Mouse (Mus musculus) heart, embryonic 11.5 days (tissue): ENCODE measurements around the gene D330020A13Rik. TPM values are rescaled to one million over a fixed set of nuclear protein-coding genes. Genes with fewer than 3 reads are reported as not detected.
"Not testable (repeated sequence)": the region's sequence is repeated elsewhere in the genome, so short reads cannot be mapped to it uniquely, and the experiment has no call there.

Source experiments
- ATAC-seq: fragments of 200-750 bp; cut with Nextera tagmentation; replicated peaks from 2 replicates; pipeline ENCODE4 v1.8.0; 2017; ENCODE audit warnings: moderate library complexity; ENCODE audit not compliant: insufficient number of reproducible peaks, low FRiP score, low TSS enrichment
- H3K27ac ChIP-seq: fragments of 300-500 bp; sonication (generic); 2 replicates; pipeline ENCODE4 v1.5.1; 2014; ENCODE audit warnings: mild to moderate bottlenecking, low read depth, low read length
- H3K27me3 ChIP-seq: fragments of 300-500 bp; sonication (generic); 2 replicates; pipeline ENCODE4 v1.6.1; 2014; ENCODE audit warnings: mild to moderate bottlenecking, low read length, mixed read lengths; ENCODE audit not compliant: control insufficient read depth, insufficient read depth
- H3K36me3 ChIP-seq: fragments of 300-500 bp; sonication (generic); 2 replicates; pipeline ENCODE4 v1.6.1; 2014; ENCODE audit warnings: mild to moderate bottlenecking, low read length, moderate library complexity, mixed read lengths; ENCODE audit not compliant: control insufficient read depth, insufficient read depth
- H3K4me1 ChIP-seq: fragments of 300-500 bp; sonication (generic); 2 replicates; pipeline ENCODE4 v1.6.1; 2014; ENCODE audit warnings: low read length; ENCODE audit not compliant: control insufficient read depth, insufficient read depth
- H3K4me2 ChIP-seq: fragments of 300-500 bp; sonication (generic); 2 replicates; pipeline ENCODE4 v1.6.1; 2014; ENCODE audit warnings: mild to moderate bottlenecking, moderate library complexity
- H3K4me3 ChIP-seq: fragments of 300-500 bp; sonication (generic); 2 replicates; pipeline ENCODE4 v1.5.1; 2014; ENCODE audit warnings: low read depth, low read length
- H3K9ac ChIP-seq: fragments of 300-500 bp; sonication (generic); 2 replicates; pipeline ENCODE4 v1.6.1; 2014; ENCODE audit warnings: mild to moderate bottlenecking, low read depth, low read length, moderate library complexity
- H3K9me3 ChIP-seq: fragments of 300-500 bp; sonication (generic); replicated peaks from 2 replicates; pipeline ENCODE4 v1.6.1; 2016; ENCODE audit warnings: low read length; ENCODE audit not compliant: control insufficient read depth
- WGBS: fragments of 180-500 bp; shearing (Covaris S2); extraction: QIAGEN DNeasy Blood & Tissue Kit; methylation state at CpG from one replicate; pipeline ENCODE4 v1.1.7; 2014; ENCODE audit not compliant: insufficient replicate concordance; 5-methylcytosine and 5-hydroxymethylcytosine counted together
- polyA plus RNA-seq: library from polyadenylated mRNA; unstranded; fragments of >200 nt; fragmentation: Nextera tagmentation; extraction: Ambion mirVana; gene quantifications from 2 replicates; pipeline ENCODE4 v1.2.1, GENCODE M21; 2014

D330020A13Rik gene
- polyA plus RNA-seq, 1 experiment from 2014 or later = 0.26 TPM

DNA sequence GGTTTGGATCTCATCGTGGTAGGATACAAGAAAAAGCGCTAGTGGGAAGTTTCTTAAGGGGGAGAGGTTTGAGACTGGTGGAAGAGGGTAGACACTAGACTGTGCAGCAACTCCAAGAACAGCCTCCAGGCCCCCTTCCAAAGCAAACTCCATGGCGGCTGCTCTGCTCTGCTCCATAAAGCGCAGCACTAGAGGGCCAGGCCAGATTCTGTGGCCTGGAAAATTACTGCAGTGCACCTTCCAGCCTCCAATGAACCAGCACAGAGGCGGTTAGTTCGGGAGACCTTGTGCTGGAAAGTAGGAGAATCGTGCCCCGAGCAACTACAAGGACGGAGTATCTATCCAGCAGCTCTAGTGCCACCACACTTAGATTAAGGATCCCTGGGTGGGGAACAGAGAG lies 6.9 kb upstream of the D330020A13Rik start:
- no peak overlapping the region for H3K4me2 ChIP-seq
- no peaks in the 10 kb centered on the region for H3K36me3 ChIP-seq
- H3K4me3 ChIP-seq = no peak overlapping the region
- H3K27ac ChIP-seq = no peak overlapping the region
- no peak for ATAC-seq
- H3K27me3 ChIP-seq = 0 out of 2 replicates have a peak, but pooled peaks cover under 1% of the 10 kb centered on the region
- 79% methylated on average over 9 of the region's 9 CpGs for WGBS
- 0 out of 2 replicates have a peak, but pooled peaks cover 2% of the 10 kb centered on the region for H3K4me1 ChIP-seq
- no peak overlapping the region for H3K9ac ChIP-seq
- no peaks in the 10 kb centered on the region for H3K9me3 ChIP-seq

DNA sequence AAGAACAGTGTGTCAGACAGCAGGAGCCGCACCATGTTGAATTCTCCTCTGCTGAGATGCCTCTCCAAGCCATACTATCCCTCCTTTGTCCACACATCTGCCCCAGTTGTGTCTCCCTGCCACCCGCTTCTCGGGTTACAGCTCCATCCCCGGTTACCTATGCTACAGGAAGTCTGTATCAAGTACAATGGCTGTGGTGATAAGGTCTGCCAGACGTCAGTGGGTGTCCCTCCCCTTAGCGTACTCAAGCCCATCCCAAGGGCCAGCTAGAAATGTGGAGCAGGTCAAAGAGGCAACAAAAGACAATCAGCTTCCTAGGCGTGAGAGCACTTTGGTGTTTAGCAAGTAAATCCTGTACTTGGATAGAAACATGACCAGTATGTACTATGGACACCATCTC lies 5.6 kb upstream of the D330020A13Rik start:
- Histone ChIP-seq H3K27me3 (peaks cover 13% of the 10 kb centered on the region), H3K4me2 (no peak overlapping the region), H3K4me3 (no peak overlapping the region), H3K27ac (no peak overlapping the region), H3K36me3 (no peaks in the 10 kb centered on the region), H3K4me1 (0 out of 2 replicates have a peak, but pooled peaks cover 2% of the 10 kb centered on the region), H3K9ac (no peak overlapping the region), H3K9me3 (no peaks in the 10 kb centered on the region)
- ATAC-seq = no peak
- WGBS = 26% methylated on average over 7 of the region's 7 CpGs

DNA sequence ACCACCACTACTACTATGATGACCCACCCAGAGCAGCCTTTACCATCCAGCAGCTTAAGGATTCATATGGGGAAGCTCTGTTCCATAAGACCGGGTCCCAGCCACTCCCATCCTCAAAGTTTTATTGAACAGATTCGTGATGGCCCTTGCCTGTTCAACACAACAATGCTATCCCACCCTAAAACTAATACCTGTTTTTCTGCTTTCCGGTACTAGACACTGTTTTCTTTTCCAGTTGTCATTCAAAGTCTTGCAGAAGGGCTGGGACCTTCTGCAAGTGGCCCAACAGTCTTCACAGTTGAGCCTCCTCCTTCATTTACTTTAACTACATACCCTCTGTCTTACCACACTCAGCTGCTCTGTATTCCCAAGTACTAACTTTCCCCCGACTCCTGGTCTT lies 4.7 kb upstream of the D330020A13Rik start:
- no peak overlapping the region for H3K9ac ChIP-seq
- 0 out of 2 replicates have a peak, but pooled peaks cover 4% of the 10 kb centered on the region for H3K4me1 ChIP-seq
- H3K27me3 ChIP-seq = peaks cover 22% of the 10 kb centered on the region
- H3K4me2 ChIP-seq = no peak overlapping the region
- H3K36me3 ChIP-seq = no peaks in the 10 kb centered on the region
- ATAC-seq = no peak
- H3K4me3 ChIP-seq = no peak overlapping the region
- no peaks in the 10 kb centered on the region for H3K9me3 ChIP-seq
- H3K27ac ChIP-seq = no peak overlapping the region
- 75% methylated on average over 4 of the region's 4 CpGs for WGBS

DNA sequence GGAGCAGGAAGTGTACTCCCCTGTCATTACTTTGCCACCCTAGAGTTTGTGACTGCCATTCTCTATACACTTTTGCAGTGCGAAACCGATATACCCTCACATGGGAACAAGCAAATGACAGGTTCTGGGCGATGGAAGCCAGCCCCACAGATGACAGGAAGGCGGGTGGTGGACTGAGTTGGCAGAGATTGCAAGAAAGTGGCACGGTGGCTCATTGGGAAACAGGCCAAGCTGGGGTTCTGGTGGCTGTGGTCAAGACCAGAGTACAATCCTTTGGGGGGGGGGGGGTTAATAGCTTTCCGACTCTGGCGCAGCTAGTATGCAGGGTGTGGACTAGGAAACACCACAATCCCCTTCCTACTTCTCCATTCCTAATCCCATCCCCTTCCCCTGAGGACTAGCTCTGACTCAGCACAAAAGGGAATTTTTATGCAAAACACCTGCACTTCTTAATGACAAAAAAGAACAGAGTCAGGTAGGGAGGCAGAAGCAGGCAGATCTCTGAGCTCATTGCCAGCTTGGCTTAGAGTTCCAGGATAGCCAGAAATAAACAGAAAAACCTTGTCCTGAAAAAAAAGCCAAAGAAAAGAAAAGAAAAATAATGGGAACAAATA lies 2.7 kb upstream of the D330020A13Rik start:
- Histone ChIP-seq H3K9me3 (0 out of 2 replicates have a peak, but pooled peaks cover 2% of the 10 kb centered on the region), H3K27ac (no peak overlapping the region), H3K4me2 (no peak overlapping the region), H3K4me1 (peaks cover 7% of the 10 kb centered on the region; the same call in 1 of the 2 replicates), H3K27me3 (peaks cover 33% of the 10 kb centered on the region), H3K9ac (no peak overlapping the region), H3K4me3 (no peak overlapping the region), H3K36me3 (no peaks in the 10 kb centered on the region)
- WGBS = 63% methylated on average over 7 of the region's 7 CpGs
- no peak for ATAC-seq

DNA sequence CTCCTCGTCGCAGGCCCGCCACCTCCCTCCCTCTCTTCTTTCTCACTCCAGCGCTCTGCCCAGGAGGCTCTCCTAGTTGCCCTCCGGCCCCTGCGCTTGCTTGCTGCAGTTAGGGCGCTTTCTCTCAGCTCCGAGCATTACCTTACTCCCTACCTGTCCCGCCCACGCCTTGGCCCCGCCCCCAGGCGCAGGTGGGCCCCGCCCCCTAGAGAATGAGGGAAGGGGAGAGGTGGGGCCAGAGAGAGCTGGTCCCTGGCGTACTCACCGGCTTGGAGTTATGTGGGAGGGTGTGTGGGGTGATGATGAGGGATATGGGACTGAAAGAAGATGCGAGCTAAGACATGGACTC lies 595 bp downstream of the D330020A13Rik start:
- peak overlapping the region; percentile 99 for H3K4me2 ChIP-seq
- ATAC-seq = peak; percentile 39; the same call in 1 of the 2 replicates
- peak overlapping the region; percentile 65 for H3K9ac ChIP-seq
- 0 out of 2 replicates have a peak, but pooled peaks cover 2% of the 10 kb centered on the region for H3K9me3 ChIP-seq
- 4% methylated on average over 16 of the region's 16 CpGs for WGBS
- peaks cover 5% of the 10 kb centered on the region; the same call in 1 of the 2 replicates for H3K4me1 ChIP-seq
- H3K4me3 ChIP-seq = peak overlapping the region; percentile 68
- no peak overlapping the region for H3K27ac ChIP-seq
- no peaks in the 10 kb centered on the region for H3K36me3 ChIP-seq
- H3K27me3 ChIP-seq = peaks cover 33% of the 10 kb centered on the region

DNA sequence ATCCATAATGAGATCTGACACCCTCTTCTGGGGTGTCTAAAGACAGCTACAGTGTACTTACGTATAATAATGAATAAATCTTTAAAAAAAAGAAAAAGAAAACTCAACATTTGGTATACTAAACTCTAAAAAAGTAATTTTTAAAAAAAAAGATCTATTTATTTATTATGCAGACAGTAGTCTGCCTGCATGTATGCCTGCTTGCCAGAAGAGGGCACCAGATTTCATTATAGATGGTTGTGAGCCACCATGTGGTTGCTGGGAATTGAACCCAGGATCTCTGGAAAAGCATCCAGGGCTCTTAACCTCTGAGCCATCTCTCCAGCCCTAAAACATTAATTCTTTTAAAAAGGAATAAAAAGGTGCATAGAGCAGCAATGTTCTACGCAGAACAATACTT lies 2.4 kb downstream of the D330020A13Rik start:
- not testable (repeated sequence) for H3K4me2 ChIP-seq, H3K36me3 ChIP-seq, H3K27ac ChIP-seq, H3K9ac ChIP-seq, ATAC-seq, H3K4me3 ChIP-seq, H3K9me3 ChIP-seq, H3K4me1 ChIP-seq
- H3K27me3 ChIP-seq = peaks cover 33% of the 10 kb centered on the region
- WGBS = 91% methylated on average over 2 of the region's 2 CpGs

DNA sequence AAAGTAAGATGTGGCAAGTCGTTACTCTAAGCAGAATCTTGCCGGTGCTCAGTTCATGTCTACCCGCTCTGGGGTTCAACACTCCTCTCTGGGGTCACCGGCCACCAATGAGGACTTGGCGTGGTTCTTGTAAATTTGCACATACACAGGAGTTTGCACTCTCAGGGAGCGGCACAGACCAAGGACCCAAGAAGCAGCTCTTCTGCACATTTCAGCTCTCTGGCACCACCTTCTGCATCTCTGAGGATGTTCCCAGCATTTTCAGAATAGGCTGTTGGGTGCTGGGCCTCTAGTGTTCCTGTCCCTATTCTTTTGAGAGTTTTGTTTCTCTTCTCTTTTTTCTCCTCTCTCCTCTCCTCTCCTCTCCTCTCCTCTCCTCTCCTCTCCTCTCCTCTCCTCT lies 7.0 kb downstream of the D330020A13Rik start:
- no peak overlapping the region for H3K27ac ChIP-seq
- H3K27me3 ChIP-seq = peaks cover 6% of the 10 kb centered on the region; the same call in 1 of the 2 replicates
- ATAC-seq = no peak
- no peak overlapping the region for H3K4me3 ChIP-seq
- H3K36me3 ChIP-seq = no peaks in the 10 kb centered on the region
- peak overlapping the region; percentile 32; the same call in 1 of the 2 replicates for H3K4me2 ChIP-seq
- H3K9ac ChIP-seq = no peak overlapping the region; the same call in 1 of the 2 replicates
- no peaks in the 10 kb centered on the region for H3K9me3 ChIP-seq
- 17% methylated on average over 6 of the region's 6 CpGs for WGBS
- no peaks in the 10 kb centered on the region for H3K4me1 ChIP-seq

DNA sequence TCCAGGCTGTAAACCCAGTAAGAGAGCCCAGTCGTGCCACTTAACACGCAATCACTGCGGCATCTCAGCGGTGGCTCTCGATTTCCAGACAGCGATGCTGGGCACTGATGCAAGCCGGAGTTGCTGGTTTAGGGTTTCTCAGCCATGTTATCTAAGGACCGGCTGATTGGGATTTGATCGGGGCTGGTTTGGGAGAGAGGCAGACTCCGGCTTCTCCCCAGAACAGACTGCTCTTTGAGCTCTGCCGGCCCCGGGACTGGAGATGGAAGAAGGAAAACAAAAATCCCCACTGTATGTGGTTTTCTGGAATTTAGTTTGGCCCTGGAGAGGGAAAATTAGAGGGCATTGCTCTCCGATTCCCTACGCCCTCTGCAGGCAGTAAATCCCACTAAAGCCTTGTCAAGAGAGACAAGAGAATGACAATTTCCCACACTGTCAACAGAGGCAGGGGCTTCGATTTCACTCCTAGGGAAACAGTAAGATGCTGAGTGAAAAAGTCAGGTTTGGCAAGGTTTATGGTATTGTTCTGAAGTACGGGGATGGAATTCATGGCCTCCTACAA lies 8.7 kb downstream of the D330020A13Rik start:
- Histone ChIP-seq H3K4me2 (peak overlapping the region; percentile 59), H3K9ac (peak overlapping the region; percentile 61; the same call in 1 of the 2 replicates), H3K36me3 (no peaks in the 10 kb centered on the region), H3K27me3 (peaks cover 6% of the 10 kb centered on the region; the same call in 1 of the 2 replicates), H3K9me3 (no peaks in the 10 kb centered on the region), H3K27ac (no peak overlapping the region), H3K4me3 (peak overlapping the region; percentile 11; the same call in 1 of the 2 replicates), H3K4me1 (no peaks in the 10 kb centered on the region; the same call in 1 of the 2 replicates)
- WGBS = 16% methylated on average over 16 of the region's 16 CpGs
- ATAC-seq = no peak
